Mouse (Mus musculus) activated CD4-positive, CD25-positive, alpha-beta regulatory T cell, adult 4 months (primary cell): Measurements from ENCODE around the gene Oard1. TPM values are rescaled to one million over a fixed set of nuclear protein-coding genes. Genes with fewer than 3 reads are reported as not detected.

ENCODE experiments used
- ATAC-seq: one replicate; pipeline ENCODE4 v1.8.0; 2017
- polyA plus RNA-seq, 2 experiments: library from polyadenylated mRNA; unstranded; fragments of 100-300 nt; shearing (Covaris generic); gene quantifications; one replicate each; pipeline ENCODE4 v1.2.1; 2017

The Oard1 gene
- polyA plus RNA-seq, 2 experiments from 2014 or later, result 80.8 to 86.1 TPM

GRCm38 (mm10) chr17:48436487-48436886 lies 26.7 kb downstream of the Oard1 start:
- ATAC-seq, result no peak

- ATAC-seq, result no peak
These were observed 27.7 kb downstream of the Oard1 start for GRCm38 (mm10) chr17:48437421-48437911.

DNA sequence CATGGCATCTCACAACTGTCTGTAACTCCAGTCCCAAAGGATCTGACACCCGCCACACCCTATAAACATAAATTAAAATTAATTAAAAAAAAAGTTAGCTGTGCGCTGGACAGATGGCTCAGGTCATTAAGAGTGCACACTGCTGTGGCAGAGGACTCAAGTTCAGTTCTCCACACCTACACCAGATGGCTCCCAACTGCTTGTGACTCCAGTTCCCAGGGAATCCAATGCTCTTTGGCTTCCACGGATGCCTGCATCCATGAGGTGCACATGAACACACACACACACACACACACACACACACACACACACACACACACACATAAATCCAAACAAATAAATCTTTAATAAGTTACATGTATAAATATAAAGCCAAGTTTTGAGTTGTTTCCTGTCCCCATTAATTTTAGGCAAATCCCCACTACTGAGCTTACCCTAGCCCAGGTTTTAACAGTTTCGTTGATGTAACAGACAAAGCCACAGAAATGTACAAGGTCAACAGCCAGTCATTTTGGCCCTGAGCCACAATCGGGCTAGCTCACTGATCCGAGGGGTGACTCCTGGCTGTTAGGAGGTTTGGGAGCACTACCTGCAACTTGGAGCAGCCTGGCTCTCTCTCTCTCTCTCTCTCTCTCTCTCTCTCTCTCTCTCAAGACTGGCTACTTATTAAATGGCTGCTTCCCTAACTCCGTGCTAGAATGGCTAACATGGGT lies 33.1 kb downstream of the Oard1 start:
- ATAC-seq, result no peak

- ATAC-seq, result no peak
These were observed 33.8 kb downstream of the Oard1 start for GRCm38 (mm10) chr17:48443542-48444145.

DNA sequence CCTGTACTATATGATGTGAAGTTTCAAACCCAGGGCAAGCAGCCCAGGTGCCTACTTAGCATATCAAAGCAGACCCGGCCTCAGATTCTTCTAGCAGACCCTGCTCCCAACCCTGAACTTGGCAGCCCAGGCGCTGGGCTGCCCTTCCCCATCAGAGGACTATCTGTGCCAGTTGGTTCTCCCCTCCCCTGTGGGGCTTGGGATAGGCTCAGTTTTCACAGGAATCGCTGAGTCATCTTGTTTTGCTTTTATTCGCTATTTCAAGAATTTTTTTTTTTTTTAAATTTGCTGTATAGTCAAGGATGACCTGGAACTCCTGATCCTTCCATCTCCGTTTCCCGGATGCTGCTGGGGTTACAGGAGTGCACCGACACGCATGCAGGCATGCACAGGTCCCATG lies 37.9 kb downstream of the Oard1 start:
- ATAC-seq, result no peak

GRCm38 (mm10) chr17:48450666-48451352 lies 41.0 kb downstream of the Oard1 start:
- no peak for ATAC-seq

- no peak for ATAC-seq
These were observed 41.5 kb downstream of the Oard1 start, which contains the start of gene Tspo2 for GRCm38 (mm10) chr17:48451353-48451675. Gene Tspo2, minus strand, starts transcription at chr17:48451522.

- ATAC-seq, result no peak
These were observed 42.1 kb downstream of the Oard1 start for GRCm38 (mm10) chr17:48451753-48452444.

DNA sequence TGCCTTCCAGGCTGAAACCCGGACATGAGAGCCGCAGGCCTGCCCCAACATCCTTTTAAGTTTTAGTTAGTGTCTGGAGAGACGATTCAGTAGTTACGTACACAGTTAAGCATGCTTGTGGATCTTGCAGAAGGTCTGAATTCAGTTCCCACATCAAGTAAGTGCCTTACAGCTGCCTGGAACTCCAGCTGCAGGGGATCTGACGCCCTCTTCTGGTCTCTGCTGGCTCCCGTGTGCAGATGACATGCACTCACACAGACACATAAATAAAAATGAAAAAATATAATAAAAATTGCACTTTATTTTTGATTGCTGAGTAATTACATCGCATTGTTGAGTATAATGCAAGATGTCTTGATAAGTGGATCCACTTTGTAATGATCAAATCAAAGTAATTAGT lies 43.7 kb downstream of the Oard1 start:
- ATAC-seq, result no peak

DNA sequence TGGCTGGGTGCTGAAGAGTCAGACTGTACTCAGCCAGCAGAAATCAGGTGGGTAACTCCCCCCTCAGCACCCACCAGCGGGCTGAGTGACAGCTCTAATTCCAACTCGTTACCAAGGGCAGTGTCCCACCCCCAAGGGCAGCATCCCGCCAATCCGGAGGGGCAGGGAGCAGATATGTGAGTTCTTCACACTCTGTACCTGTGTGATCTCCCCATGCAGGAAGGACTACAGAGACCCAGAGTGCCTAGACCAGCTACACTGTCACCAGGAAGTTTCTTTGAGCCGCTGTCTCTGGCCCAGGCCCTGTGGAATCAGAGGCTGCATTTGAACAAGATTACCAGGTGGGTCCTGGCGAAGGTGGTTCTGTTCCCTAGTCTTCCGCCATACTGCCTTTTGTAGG lies 44.4 kb downstream of the Oard1 start:
- ATAC-seq, result no peak

DNA sequence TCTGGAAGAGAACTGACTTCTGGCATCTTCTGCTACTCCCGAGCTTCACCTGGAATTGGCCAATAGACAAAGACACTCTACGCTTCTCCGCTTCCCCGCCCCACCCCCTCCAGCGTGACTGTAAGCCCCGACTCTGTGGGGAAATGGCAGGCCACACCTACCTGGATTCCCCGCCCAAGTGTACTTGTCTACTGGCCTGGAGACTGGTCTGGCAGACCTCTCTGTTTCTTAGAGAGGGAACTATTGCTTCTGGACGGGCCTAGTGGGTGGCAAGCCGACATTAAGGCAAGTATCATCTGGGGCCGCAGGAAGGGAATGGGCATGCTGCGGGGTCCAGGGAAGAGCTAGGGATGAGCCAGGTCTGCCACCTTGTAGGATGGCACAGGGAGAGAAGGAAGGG lies 44.9 kb downstream of the Oard1 start, which contains the start of gene Unc5cl:
TSS of gene Unc5cl (plus strand) at position 214 of the 400 bp plus-strand sequence.
- ATAC-seq, result no peak

- ATAC-seq, result no peak
These were observed 46.1 kb downstream of the Oard1 start for GRCm38 (mm10) chr17:48455955-48456354.

- ATAC-seq, result no peak
These were observed 48.3 kb downstream of the Oard1 start for GRCm38 (mm10) chr17:48457971-48458653.

- peak; percentile 63 for ATAC-seq
These were observed 52.3 kb downstream of the Oard1 start for GRCm38 (mm10) chr17:48462096-48462495.

DNA sequence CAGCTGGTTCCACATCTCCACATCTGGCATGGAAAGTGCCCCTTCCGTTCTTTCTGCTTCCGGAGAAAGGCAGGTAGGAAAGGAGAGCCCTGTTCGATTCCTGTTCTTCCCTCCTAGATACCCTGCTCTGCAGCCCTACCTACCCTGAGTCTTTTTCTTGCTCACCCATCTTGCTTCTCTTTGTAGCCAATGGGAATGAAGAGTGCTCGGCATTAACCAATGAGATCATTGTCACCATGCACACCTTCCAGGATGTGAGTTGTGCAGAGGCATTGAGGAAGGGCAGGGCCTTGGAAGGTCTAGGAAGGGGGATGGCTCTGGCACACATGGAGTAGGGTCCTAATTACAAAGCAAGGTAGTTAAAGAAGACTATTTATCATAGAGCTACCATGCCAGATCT lies 53.6 kb downstream of the Oard1 start:
- no peak for ATAC-seq

Other genes starting within 250 kb of the Oard1 start
- not detected for gene A530064D06Rik, start 242.7 kb upstream of the Oard1 start, polyA plus RNA-seq
- not detected for gene Trem1, start 177.2 kb upstream of the Oard1 start, polyA plus RNA-seq
- gene Trem3, start 162.2 kb upstream of the Oard1 start, polyA plus RNA-seq, result not detected
- under 1 TPM in 1 of 2 experiments, not detected in 1; 0.37 TPM for gene Treml4, start 145.7 kb upstream of the Oard1 start, polyA plus RNA-seq
- 10 to 100 TPM; 16.1 to 17.1 TPM for gene Treml2, start 110.5 kb upstream of the Oard1 start, polyA plus RNA-seq
- 1 to 10 TPM in 1 of 2 experiments, under 1 TPM in 1; 0.60 to 1.2 TPM for gene B430306N03Rik, start 93.9 kb upstream of the Oard1 start, polyA plus RNA-seq
- gene Trem2, start 63.6 kb upstream of the Oard1 start, polyA plus RNA-seq, result not detected
- gene Treml1, start 50.1 kb upstream of the Oard1 start, polyA plus RNA-seq, result not detected
- gene Nfya, start 108 bp upstream of the Oard1 start, polyA plus RNA-seq, result 10 to 100 TPM in 1 of 2 experiments, 1 to 10 TPM in 1; 9.6 to 11.9 TPM
- gene Apobec2, start 22.9 kb downstream of the Oard1 start, polyA plus RNA-seq, result 1 to 10 TPM; 2.8 to 3.0 TPM
- 1 to 10 TPM in 1 of 2 experiments, not detected in 1; 3.6 TPM for gene Tspo2, start 41.5 kb downstream of the Oard1 start, polyA plus RNA-seq
- gene Unc5cl, start 44.9 kb downstream of the Oard1 start, polyA plus RNA-seq, result 10 to 100 TPM; 19.0 to 19.1 TPM